Mouse (Mus musculus) heart, embryonic 11.5 days (tissue): ENCODE data around the gene Snx33. TPM values are rescaled to one million over a fixed set of nuclear protein-coding genes. Genes with fewer than 3 reads are reported as not detected.
A peak's percentile ranks its signal among the peaks of the same experiment; 100 is the strongest.
"Not testable (repeated sequence)": the region's sequence is repeated elsewhere in the genome, so short reads cannot be mapped to it uniquely, and the experiment has no call there.

Experiments
- ATAC-seq: fragments of 200-750 bp; cut with Nextera tagmentation; replicated peaks from 2 replicates; pipeline ENCODE4 v1.8.0; 2017; ENCODE audit warnings: moderate library complexity; ENCODE audit not compliant: insufficient number of reproducible peaks, low FRiP score, low TSS enrichment
- H3K27ac ChIP-seq: fragments of 300-500 bp; sonication (generic); 2 replicates; pipeline ENCODE4 v1.5.1; 2014; ENCODE audit warnings: mild to moderate bottlenecking, low read depth, low read length
- H3K27me3 ChIP-seq: fragments of 300-500 bp; sonication (generic); 2 replicates; pipeline ENCODE4 v1.6.1; 2014; ENCODE audit warnings: mild to moderate bottlenecking, low read length, mixed read lengths; ENCODE audit not compliant: control insufficient read depth, insufficient read depth
- H3K36me3 ChIP-seq: fragments of 300-500 bp; sonication (generic); 2 replicates; pipeline ENCODE4 v1.6.1; 2014; ENCODE audit warnings: mild to moderate bottlenecking, low read length, moderate library complexity, mixed read lengths; ENCODE audit not compliant: control insufficient read depth, insufficient read depth
- H3K4me1 ChIP-seq: fragments of 300-500 bp; sonication (generic); 2 replicates; pipeline ENCODE4 v1.6.1; 2014; ENCODE audit warnings: low read length; ENCODE audit not compliant: control insufficient read depth, insufficient read depth
- H3K4me2 ChIP-seq: fragments of 300-500 bp; sonication (generic); 2 replicates; pipeline ENCODE4 v1.6.1; 2014; ENCODE audit warnings: mild to moderate bottlenecking, moderate library complexity
- H3K4me3 ChIP-seq: fragments of 300-500 bp; sonication (generic); 2 replicates; pipeline ENCODE4 v1.5.1; 2014; ENCODE audit warnings: low read depth, low read length
- H3K9ac ChIP-seq: fragments of 300-500 bp; sonication (generic); 2 replicates; pipeline ENCODE4 v1.6.1; 2014; ENCODE audit warnings: mild to moderate bottlenecking, low read depth, low read length, moderate library complexity
- H3K9me3 ChIP-seq: fragments of 300-500 bp; sonication (generic); replicated peaks from 2 replicates; pipeline ENCODE4 v1.6.1; 2016; ENCODE audit warnings: low read length; ENCODE audit not compliant: control insufficient read depth
- WGBS: fragments of 180-500 bp; shearing (Covaris S2); extraction: QIAGEN DNeasy Blood & Tissue Kit; methylation state at CpG from one replicate; pipeline ENCODE4 v1.1.7; 2014; ENCODE audit not compliant: insufficient replicate concordance; 5-methylcytosine and 5-hydroxymethylcytosine counted together
- polyA plus RNA-seq: library from polyadenylated mRNA; unstranded; fragments of >200 nt; fragmentation: Nextera tagmentation; extraction: Ambion mirVana; gene quantifications from 2 replicates; pipeline ENCODE4 v1.2.1, GENCODE M21; 2014

Gene Snx33
- polyA plus RNA-seq, 1 experiment from 2014 or later, result 4.5 TPM

DNA sequence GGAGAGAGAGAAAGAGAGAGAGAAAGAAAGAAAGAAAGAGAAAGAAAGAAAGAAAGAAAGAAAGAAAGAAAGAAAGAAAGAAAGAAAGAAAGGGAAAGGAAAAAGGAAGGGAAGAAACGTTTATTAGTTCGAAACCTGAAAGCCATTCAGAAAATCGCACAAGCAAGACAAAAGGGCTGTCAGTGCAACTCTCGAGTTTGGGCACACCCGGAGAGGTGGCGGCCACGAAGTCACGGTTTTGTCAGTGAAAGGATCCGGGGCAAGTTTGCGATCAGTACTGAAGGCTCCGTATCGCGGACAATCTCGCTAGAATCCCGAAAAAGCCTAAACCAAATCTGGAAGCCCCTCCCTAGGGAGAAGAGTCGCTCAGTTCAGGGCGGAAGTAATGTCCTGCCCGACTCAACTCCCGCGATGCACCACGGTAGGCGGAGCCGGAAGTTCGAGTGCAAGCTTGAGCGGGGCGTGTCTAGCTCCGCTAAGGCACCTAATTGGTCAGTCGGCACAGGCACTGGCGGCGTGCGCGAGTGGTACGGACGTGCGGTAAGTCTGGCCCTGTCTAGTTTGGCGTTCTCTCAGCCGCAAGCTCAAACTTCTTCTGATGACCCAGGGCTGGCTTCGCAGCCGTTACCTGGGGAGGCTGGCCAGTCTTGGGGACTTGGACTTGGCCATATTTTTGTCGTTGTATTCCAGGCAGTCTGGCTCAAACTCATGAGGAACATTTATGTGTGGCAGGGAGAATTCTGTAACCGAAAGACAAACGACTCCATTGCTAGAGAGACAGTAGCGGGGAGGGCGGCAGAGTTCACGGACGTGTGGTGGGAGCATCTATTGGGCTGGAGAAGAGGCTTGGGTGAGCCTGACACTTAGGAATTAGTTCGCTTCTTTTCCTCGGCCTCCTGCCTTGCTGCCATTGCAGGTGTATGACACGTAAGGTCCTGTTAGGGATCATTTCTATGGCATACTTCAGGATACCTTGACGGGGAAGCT is 22.5 kb upstream of the Snx33 start, which contains the start of gene Snupn:
Snupn (plus strand) TSS at position 465 of the 987 bp plus-strand sequence.
- H3K9me3 ChIP-seq, result no peaks in the 10 kb centered on the region
- peak within 1 kb of the TSS; percentile 86 for H3K27ac ChIP-seq
- peak within 1 kb of the TSS; percentile 94 for H3K9ac ChIP-seq
- no peaks in the 10 kb centered on the region for H3K27me3 ChIP-seq
- WGBS, result under 1% methylated on average over 50 of the region's 50 CpGs
- ATAC-seq, result peak; percentile 100
- peaks cover 5% of the 10 kb centered on the region for H3K4me1 ChIP-seq
- H3K4me2 ChIP-seq, result peak within 1 kb of the TSS; percentile 88
- H3K4me3 ChIP-seq, result peak within 1 kb of the TSS; percentile 54
- H3K36me3 ChIP-seq, result no peaks in the 10 kb centered on the region

DNA sequence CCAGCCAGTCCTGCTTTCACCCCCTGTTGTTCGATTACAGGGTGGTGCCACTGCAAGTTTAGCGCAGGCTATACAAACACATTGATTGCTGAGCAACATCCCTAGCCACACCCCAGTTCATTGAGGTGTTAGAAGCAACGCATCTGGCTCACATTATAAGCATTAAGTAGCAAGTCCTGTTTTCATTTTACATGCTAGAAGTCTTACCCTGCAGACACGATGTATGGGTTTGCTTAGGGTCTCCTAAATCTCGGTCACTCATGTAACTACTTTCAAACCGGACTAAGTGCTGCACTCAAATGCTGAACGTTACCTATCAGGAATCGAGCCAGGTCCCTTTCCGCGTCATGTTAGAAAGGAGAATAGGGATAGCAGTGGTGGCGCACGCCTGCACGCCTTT is 21.6 kb upstream of the Snx33 start:
- peak overlapping the region; percentile 40 for H3K9ac ChIP-seq
- peaks cover 5% of the 10 kb centered on the region for H3K4me1 ChIP-seq
- H3K36me3 ChIP-seq, result no peaks in the 10 kb centered on the region
- H3K9me3 ChIP-seq, result no peaks in the 10 kb centered on the region
- peak overlapping the region; percentile 58 for H3K4me2 ChIP-seq
- ATAC-seq, result no peak
- 0 out of 2 replicates have a peak overlapping the region, but pooled peaks have one; percentile 15 for H3K27ac ChIP-seq
- peak overlapping the region; percentile 29 for H3K4me3 ChIP-seq
- no peaks in the 10 kb centered on the region for H3K27me3 ChIP-seq
- whole genome bisulfite sequencing, result 23% methylated on average over 13 of the region's 13 CpGs

DNA sequence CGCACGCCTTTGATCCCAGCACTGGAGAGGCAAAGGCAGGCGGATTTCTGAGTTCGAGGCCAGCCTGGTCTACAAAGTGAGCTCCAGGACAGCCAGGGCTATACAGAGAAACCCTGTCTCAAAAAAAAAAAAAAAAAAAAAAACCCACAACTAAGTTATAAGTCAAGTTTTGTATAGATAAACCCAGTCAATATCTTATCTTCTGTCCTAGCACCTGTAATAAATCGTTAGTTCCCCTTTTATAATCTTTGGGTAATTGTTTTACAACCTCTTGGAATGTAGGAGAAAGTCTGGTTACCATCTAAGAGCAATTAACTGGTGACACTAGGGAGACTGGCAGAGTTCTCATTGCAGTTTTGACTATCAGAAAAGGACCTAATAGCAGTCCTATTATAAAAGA is 20.5 kb upstream of the Snx33 start:
- 71% methylated on average over 5 of the region's 5 CpGs for WGBS
- H3K4me3 ChIP-seq, H3K9ac ChIP-seq, H3K4me2 ChIP-seq, ATAC-seq, H3K27ac ChIP-seq, H3K4me1 ChIP-seq, H3K9me3 ChIP-seq, H3K36me3 ChIP-seq, H3K27me3 ChIP-seq: not testable (repeated sequence)

DNA sequence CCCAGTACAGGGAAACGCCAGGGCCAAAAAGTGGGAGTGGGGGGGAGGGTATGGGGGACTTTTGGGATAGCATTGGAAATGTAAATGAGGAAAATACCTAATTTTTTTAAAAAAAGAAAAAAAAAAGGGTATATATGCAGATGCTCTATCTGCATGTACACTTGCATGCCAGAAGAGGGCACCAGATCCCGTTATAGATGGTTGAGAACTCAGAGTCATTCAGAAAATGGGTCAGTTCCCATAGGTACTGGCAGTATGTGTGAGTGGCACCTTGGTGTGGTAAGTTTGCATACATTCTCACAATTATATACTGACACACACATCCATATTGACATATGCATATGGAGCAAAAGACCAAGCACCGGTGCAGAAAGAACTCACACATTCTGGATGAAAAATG is 19.3 kb upstream of the Snx33 start:
- 18% methylated on average over 3 of the region's 3 CpGs for WGBS
- H3K27me3 ChIP-seq, H3K27ac ChIP-seq, H3K9me3 ChIP-seq, H3K4me2 ChIP-seq, H3K36me3 ChIP-seq, H3K9ac ChIP-seq, H3K4me1 ChIP-seq, H3K4me3 ChIP-seq, ATAC-seq: not testable (repeated sequence)

DNA sequence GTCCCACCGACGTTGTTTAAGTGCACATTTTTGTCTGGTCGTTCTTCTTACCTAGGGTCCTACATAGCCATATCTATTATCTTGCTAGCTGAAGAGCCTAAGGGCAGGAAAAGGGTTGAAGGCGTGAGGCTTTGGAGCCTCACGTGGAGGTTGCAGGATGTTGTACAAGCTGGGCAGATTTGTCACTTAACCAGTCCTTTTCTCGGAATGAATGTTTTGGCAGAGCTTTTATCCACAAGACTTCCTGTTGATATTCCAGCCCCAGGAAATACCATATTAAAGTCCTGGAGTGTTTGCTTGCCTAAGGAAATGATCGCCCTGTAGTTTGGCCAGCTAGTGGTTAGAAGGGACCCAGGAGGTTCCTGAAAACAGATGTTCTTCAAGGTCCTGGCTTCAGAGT is 10.2 kb upstream of the Snx33 start:
- Histone ChIP-seq H3K4me1 (peaks cover 12% of the 10 kb centered on the region), H3K27ac (peak overlapping the region; percentile 82; the same call in 1 of the 2 replicates), H3K36me3 (no peaks in the 10 kb centered on the region), H3K9me3 (no peaks in the 10 kb centered on the region), H3K27me3 (no peaks in the 10 kb centered on the region), H3K4me2 (peak overlapping the region; percentile 90), H3K9ac (peak overlapping the region; percentile 87), H3K4me3 (peak overlapping the region; percentile 79)
- ATAC-seq, result no peak
- 2% methylated on average over 7 of the region's 7 CpGs for WGBS

DNA sequence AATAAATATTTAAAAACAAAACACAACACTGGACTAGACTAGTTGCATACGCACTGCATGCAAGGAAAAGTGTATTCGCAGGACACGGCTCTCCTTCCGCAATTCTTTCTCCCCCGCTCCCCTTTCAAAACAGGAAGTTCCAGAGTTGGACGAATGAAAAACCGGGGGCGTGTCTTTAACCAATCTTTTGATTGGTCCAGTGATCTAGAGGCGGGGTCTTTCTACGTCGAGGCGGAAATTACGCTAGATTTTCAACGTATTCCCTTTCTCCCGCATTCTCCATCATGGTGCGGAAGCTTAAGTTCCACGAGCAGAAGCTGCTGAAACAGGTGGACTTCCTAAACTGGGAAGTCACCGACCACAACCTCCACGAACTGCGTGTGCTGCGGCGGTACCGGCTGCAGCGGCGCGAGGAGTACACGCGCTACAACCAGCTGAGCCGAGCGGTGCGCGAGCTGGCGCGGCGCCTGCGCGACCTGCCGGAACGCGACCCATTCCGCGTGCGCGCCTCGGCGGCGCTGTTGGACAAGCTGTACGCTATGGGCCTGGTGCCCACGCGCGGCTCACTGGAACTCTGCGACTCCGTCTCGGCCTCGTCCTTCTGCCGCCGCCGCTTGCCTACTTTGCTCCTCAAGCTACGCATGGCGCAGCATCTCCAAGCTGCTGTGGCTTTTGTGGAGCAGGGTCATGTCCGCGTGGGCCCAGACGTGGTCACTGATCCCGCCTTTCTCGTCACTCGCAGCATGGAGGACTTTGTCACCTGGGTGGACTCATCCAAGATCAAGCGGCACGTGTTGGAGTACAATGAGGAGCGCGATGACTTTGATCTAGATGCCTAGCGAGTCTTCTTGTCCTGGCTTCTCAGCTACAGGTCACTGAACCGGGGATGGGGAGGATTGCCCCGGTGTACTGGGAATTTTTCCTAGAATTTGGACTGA is 9.3 kb upstream of the Snx33 start, which contains the start of gene Imp3:
Imp3 (plus strand) TSS at position 253 of the 938 bp plus-strand sequence.
- ATAC-seq, result peak; percentile 86
- no peaks in the 10 kb centered on the region for H3K27me3 ChIP-seq
- peaks cover 12% of the 10 kb centered on the region for H3K4me1 ChIP-seq
- peak within 1 kb of the TSS; percentile 90 for H3K4me2 ChIP-seq
- 0% methylated on average over 73 of the region's 73 CpGs for WGBS
- H3K9ac ChIP-seq, result peak within 1 kb of the TSS; percentile 87
- no peaks in the 10 kb centered on the region for H3K9me3 ChIP-seq
- H3K4me3 ChIP-seq, result peak within 1 kb of the TSS; percentile 79
- no peaks in the 10 kb centered on the region for H3K36me3 ChIP-seq
- peak within 1 kb of the TSS; percentile 82 for H3K27ac ChIP-seq

DNA sequence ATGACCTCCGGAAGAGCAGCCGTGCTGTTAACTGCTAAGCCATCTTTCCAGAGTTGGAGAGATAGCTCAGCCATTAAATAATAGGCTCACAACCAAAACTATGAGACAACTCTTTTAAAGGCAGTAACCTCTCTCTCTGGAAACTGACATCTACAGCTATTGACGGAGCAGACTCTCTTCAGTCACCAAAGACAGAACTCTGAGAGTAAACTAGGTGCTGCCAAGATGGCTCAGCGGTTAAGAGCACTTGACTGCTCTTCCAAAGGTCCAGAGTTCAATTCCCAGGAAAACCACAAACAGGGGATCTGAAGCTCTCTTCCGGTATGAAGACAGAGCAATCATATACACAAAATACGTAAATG is 8.7 kb upstream of the Snx33 start:
- ATAC-seq, result no peak
- Histone ChIP-seq H3K36me3 (no peaks in the 10 kb centered on the region), H3K9ac (peak overlapping the region; percentile 58), H3K27me3 (no peaks in the 10 kb centered on the region), H3K4me3 (peak overlapping the region; percentile 79), H3K9me3 (no peaks in the 10 kb centered on the region), H3K27ac (no peak overlapping the region), H3K4me2 (peak overlapping the region; percentile 90), H3K4me1 (peaks cover 12% of the 10 kb centered on the region)
- 19% methylated on average over 6 of the region's 6 CpGs for WGBS

DNA sequence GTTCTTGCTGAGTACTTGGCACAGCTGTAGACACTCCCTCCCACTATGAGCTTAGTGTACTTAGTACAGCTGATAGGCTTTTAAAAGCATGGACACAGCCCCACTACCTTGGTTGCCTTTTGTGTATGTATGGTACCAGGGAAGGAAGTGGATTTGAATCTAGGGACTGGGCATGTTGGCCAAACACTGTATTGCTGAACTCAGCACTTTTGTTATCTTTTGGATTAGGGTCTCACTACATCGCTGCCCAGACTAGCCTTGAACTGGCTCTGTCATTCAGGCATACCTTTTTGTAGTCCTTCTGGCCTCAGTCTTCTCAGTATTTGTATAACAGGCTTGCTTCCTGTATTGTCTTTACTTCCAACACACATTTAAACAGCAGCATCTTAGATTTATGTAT is 2.4 kb upstream of the Snx33 start:
- Histone ChIP-seq H3K9ac (no peak overlapping the region), H3K27ac (no peak overlapping the region), H3K4me1 (peaks cover 14% of the 10 kb centered on the region), H3K9me3 (no peaks in the 10 kb centered on the region), H3K4me3 (no peak overlapping the region), H3K36me3 (peaks cover 3% of the 10 kb centered on the region; the same call in 1 of the 2 replicates), H3K4me2 (no peak overlapping the region), H3K27me3 (no peaks in the 10 kb centered on the region)
- WGBS, result 53% methylated on average over 1 of the region's 1 CpGs
- no peak for ATAC-seq
